Mouse (Mus musculus) adrenal gland, adult 8-10 months (tissue): Measurements from ENCODE around the gene Dnajc13. TPM values are rescaled to one million over a fixed set of nuclear protein-coding genes. Genes with fewer than 3 reads are reported as not detected.

Experiments
- DNase-seq: peaks from one replicate; pipeline ENCODE4 v3.0.0; 2022
- total RNA-seq, 4 experiments: library from RNA; stranded (reverse); gene quantifications; 2 replicates each; pipeline ENCODE4 v1.2.4; 2022

Dnajc13 gene
- 10 to 100 TPM; 42.1 to 66.1 (median 50.1) TPM for total RNA-seq

DNA sequence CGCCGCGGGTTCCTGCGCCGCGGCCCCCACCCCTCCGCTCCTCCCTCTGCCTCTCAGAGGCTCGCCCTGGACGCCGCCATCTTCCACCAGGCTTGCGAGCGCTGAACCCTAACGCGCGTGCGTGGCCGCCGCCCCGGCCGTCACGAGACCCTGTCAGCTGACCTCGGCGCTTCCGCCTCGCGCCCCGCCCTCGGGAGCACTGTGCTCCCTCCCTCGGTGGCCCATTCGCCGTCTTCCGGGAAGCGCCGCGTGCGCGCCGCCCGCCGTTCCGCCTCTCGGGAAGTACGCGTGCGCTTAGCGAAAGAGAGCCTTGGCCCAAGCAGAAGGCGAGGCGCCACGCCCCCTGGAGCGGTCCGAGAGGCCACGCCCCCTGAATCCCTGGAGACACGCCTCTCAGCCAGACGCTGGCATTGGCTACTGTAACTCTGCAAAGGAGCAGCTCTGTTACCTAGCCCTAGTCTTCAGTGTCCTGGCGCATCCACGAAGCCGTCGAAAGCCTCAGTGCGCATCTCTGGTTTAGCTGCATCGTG, at the start of gene Dnajc13:
Dnajc13 (minus strand) TSS at position 108 of the 530 bp plus-strand sequence.
- DNase-seq: peak; percentile 99

DNA sequence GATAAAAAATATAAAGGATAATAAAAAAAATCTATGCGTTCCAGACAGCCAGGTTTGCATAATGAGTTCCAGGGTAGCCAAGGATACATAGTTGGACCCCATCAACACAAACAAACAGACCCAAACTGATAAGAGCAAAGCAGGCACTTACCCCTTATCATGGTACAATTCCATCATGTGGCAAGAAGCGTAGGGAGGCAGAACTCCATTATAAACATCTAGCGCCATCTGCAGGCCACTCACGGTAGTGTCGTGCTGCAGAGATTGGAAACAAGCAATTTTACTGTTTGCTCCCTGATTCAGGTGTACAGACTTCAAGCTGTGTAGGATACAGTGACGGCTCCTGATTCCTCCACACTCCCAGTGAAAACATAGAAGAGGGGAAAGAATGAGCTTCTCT, 44.0 kb upstream of the Dnajc13 start:
- peak; percentile 19 for DNase-seq

DNA sequence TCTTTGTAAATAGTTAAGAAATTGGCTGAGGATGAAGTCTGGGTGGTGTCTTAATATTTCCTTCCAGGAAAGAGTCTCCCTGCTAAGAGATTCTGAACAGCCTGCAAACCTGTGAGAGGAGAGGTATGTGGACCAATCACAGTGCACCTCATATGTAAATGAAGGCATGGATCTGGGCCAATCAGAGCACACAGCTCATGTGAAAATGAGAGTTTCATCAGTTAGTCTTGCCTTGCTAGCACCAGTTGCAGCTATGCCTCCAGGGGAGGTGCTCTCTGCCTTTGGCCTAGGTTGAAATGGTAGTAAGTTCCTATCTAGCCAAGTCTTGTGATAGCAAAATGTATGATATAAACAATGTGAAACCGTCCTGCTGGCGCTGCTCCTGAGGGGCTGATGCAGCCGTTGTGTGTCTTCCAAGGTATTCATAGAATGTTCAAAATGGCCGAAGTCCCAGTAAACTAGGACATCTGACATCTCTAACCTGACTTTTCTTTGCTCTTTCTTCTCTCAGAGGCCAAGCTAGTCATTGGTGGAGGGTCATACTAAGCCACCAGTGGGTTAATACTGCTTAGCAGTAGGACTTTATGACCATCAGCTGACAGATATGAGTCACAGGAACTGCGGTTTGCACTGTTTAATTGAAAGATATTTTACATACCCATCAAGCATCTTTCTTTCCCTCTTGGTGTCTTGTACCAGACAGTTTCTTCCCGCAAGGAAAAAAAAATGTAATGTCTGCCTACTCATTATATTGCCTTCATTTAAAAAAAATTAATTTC, 42.8 kb upstream of the Dnajc13 start:
- no peak for DNase-seq

DNA sequence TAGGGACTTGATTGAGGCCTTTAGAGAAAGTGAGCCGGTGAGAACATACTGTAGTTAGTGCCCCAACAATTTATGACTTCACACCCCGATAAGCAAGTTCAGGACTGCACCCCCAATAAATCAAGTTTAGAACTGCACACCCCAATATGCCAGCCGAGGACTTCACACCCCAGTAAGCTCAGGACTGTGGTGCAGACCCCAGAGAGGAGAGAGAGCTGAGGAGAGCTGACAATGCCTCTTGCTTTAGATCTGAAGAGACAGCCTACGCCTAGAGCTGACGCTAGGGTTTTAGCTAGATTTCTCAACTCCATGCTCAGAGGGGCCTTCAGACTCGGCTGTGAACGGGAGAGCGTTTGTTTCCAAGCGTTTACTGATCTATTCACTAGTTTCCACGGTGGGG, 42.1 kb upstream of the Dnajc13 start:
- no peak for DNase-seq

DNA sequence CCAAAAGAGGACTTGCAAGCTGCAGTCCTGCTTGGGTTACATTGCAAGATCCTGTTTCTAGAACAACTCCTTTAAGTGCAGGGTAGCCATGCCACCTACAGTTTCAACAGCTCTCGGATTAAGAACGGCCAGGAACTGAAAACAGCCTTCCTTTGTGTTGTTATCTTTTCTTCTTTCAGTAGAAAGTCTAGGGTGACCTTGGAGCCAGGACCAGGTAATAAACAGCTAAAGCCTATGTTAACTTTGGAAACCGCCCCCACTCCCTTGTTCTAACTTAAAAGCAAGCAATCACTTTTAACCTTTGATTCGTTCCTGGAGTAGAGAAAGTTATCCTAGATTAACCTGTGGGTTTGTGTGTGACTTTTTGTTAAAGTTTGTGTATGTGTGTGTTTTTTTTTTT, 41.6 kb upstream of the Dnajc13 start:
- DNase-seq: no peak

DNA sequence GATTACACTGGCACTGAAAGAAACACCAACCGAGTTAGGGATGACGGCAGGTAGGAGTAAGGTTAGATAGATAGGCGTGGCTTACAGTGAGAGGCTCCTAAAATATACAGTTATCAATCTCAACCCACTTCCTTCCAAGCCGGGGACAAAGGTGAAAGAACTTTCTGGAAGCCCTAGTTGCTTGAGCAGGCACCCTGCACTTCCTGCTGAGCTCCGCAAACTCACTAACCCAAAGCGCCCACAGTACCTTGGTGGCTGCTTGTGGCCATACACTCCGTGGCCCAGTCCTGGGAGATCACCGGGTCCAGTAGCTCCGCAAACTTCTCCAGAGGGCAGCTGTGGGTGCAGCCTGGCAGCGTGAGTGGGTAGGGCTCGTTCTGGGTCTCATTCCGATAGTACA, 37.8 kb upstream of the Dnajc13 start:
- no peak for DNase-seq

DNA sequence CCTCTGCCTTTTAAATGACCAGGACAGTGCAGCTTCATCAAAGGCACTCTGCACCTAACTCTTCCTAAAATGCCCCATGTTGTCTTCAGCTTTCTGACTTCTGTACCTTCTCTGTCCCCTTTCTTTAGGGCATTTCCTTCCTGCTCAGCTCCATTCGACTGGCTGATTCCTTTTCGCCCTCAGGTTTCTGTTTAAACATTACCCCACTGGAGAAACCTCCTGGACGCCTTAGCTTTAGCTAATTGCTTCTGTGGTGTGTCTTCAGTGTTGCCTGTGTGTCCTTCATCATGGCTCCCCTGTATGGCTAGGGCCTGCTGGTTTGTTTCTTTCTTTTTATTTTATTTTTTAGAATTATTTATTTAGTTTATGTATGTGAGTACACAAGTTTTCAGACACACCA, 34.3 kb upstream of the Dnajc13 start:
- DNase-seq: no peak

DNA sequence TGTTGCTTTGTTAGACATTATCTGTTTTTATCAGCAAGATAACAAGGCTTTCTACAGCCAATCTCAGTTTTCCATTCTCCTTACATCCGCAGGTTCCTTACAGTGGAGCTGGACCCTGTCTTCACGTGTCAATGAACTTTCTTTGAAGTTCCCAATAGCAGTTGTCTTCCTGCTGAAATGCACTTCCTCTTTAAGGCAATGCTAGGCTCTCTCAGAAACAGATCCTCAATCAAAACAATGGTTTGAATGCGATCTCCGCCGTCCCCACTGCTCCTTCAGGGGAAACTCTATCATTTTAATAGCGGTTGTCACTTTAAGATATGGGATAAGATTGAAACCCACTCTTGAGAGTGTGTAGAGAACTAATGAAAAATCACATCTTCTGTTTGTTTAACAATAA, 22.2 kb upstream of the Dnajc13 start:
- DNase-seq: no peak

DNA sequence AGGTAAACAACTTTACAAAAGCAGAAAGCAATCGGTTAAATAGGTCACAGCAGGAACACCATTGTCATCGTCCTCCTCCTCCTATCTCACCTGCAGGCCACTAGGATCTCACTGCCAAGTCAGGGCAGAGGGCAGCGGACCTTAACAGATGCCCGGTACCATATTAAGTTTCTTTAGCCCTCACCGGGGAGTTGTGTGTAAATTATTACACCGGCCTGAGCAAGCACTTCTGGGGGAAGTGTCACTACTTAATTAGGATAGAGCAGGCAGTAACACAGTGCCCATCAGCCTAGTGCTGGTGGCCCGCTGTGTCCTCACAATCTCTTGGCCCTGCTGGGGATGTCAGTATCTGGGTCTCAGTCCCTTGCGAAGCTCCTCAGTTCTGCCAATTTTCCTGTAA, 19.8 kb upstream of the Dnajc13 start:
- no peak for DNase-seq

DNA sequence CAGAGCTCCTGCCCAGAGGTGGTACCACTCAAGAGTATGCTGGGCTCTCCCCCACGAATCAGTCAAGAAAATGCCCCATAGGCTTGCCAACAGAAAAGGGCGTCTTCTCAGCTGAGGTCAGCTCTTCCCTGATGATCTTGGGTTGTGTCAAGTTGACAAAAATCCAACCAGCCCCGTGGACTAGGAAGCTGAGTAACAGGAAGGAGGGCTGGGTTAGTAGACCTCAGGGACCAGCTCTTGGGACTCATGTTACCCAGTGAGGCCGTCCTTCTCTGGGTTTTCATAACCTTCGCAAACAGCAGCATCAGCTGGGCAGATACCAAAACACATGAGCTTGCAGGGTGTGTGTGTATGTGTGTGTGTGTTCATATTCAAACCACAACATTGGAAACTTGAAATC, 19.0 kb upstream of the Dnajc13 start:
- no peak for DNase-seq

DNA sequence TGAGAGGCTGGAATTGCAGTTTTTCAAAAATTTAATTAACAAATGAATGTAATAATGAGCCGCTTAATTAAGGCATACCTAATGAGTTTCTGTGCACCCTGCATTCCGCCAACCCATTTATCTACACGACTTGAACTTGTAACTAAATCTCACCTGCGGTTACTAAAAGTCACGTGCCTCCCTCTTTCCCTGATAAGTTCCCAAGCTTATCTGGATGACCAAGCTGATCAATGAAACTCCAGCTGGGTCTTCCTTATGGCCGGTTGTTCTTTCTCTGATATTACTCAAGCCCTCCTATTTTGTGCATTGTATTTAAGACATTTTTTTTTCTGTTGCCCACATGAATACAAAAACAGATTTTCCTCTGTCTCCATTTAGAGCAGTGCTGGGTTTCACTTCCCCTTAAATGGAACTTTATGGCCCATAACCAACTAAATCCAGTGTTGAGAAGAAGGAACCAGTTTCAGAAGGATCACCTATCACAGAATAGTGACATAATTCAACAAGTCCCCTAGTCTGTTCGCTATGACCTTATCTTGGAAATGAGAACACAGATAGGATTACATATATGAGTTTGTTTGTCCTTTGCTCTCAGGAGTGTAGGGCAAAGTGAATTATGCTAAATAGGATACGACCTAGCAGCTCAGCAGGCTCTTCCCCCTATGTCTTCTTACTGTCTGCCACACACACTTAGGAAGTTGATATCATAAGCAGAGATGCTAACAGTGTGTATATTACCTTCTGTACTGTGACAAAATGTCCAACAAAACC, 18.2 kb upstream of the Dnajc13 start:
- DNase-seq: no peak

DNA sequence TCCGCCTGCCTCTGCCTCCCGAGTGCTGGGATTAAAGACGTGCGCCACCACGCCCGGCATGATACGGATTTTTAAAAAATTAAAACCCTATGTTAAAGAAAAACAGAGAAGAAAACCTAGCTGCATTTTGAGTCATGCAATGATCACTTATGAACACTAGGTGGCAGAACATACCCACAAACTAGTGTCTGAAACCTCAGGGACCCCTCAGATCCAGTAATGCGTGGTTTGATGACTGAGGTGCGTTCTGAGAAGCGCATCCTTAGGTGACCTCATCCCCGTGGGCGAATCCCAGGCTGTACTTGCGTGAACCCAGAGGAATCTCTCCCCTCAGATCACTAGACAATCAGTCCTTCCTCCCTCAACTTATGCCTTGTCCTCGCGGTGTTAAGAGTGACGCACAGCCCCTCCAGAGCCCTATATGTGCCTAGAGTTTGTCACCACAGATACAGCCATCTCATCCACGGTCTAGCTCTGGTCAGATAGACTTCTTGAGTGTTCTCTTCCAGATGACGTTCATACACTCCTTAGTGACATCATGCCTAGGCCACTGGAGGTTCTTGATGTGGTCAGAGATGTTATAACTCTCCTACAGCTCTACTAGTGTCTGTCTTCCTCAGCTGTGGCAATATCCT, 14.9 kb upstream of the Dnajc13 start:
- no peak for DNase-seq

DNA sequence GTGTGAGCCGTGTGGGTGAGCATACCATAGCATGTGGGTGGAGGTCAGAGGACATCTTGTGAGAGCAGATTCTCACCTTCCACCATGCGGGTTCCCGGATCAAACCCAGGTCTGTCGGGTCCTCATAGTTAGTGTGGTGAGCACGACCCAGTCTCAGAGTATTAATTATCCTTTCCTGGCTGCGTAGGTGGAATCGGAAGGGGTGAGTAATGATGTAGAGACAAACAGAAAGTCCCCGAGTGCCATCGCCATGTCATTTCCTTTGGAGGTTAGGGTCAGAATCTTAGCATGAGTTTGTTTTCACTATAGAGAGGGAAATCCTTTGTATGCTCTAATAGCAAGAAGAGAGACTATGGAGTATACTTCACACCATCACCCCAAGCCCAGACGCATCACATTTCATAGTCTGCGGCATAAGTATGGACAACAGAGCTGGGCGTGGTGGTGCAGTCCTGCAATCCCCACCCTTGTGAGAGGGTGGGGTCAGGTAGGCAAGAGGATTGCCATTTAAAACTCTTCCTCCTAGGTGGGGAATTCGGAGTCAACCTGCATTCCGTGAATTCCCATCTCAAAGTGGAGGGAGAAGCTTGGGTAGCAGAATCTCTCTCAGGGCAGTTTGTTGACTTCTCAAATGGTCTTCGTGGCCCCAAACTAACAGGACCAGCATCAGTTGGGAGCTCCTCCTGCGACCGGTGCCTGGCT, 12.5 kb upstream of the Dnajc13 start:
- DNase-seq: no peak

DNA sequence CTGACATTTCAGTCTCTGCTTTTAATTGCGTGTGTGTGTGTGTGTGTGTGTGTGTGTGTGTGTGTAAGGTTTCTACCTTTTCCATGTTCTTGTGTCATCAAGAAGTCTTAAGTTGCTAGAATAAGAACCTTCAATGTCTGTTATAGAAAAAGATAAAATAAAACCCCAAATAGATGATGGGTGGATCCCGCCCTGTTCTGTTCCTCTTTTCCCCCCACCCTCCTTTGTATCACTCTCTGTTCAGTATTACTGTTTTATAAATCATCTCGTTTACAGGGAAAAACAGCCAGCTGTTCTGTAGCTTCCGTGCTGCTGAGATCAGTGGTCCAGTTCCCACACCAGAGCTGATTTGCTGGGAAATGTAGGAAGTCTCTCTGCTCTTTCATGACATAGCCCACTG, 9.3 kb upstream of the Dnajc13 start:
- DNase-seq: no peak

DNA sequence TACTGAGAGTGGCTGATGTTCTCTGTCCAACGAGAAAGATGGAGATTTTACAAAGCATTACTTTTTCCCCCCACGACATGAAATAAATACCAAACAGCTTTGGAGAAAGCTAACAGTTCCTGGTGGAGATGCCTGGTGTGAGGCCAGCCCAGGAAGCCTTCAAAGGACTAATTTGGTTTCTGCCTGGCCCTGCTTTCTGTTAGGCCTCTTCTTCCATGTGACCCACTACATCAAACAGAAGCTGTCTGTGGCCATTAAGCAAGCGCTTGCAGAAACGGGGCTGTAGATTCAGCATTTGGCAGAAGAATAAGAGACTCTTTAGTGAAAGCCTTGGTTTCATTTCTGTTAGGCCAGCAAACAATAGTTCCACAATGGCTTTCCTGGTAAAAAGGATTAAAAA, 8.9 kb upstream of the Dnajc13 start:
- DNase-seq: no peak

DNA sequence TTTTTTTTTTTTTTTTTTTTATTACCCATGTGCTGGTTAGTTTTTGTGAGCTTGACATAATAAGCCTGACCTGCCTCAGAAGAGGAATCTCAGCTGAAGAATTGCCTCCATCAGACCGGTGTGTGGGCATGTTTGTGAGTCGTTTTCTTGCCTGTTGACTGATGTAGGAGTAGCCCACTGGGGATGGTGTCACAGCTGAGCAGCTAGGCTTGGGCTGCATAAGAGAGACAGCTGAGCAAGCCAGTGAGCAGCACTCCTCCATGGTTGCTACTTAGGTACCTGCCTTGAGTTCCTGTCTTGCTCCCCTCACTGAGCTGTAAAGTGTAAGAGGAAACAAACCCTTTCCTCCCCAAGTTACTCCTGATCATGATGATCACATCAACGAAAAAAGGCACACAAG, 7.2 kb upstream of the Dnajc13 start:
- no peak for DNase-seq

DNA sequence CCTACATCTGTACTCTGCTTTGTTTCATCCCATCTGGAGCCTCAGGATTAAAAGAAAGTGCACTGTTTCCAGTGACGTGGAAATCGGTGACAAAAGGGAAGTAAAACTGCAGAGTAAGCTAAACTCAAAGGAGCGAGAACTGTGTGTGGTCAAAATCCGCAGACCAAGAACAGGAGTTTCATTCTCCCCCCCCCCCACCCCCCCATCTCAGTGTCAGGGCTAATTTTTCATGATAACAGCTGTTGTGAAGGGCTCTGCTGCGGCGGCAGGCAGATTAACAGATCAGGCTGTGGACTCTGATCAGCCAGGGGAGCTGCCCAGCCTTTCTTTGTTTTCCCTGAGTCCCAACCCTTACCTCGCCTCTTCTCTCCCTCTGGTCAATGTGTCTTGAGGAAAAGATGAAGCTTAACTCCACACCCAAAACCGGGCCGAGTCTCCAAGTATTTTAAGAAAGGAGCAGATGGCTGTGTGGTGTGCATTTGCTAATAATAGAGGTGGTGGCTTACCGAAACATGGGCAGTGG, 6.7 kb upstream of the Dnajc13 start:
- DNase-seq: no peak

DNA sequence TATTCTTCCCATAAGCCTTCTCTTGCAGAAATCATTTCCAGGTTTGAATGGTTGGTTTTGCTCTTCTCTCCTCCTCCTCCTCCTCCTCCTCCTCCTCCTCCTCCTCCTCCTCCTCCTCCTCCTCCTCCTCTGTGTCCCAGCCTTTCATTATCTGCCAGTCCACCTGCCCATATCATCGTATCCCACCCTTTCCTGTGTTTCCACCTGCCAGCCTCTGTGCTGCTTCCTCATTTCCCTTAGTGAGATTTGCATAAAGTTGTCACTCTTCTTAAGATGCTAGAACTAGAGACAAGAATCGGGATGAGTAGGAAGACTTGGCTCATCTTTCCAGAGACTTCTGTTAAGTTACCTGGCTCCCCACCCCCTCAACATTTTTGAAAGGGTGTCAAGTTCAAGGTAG, 1.8 kb upstream of the Dnajc13 start:
- DNase-seq: no peak

DNA sequence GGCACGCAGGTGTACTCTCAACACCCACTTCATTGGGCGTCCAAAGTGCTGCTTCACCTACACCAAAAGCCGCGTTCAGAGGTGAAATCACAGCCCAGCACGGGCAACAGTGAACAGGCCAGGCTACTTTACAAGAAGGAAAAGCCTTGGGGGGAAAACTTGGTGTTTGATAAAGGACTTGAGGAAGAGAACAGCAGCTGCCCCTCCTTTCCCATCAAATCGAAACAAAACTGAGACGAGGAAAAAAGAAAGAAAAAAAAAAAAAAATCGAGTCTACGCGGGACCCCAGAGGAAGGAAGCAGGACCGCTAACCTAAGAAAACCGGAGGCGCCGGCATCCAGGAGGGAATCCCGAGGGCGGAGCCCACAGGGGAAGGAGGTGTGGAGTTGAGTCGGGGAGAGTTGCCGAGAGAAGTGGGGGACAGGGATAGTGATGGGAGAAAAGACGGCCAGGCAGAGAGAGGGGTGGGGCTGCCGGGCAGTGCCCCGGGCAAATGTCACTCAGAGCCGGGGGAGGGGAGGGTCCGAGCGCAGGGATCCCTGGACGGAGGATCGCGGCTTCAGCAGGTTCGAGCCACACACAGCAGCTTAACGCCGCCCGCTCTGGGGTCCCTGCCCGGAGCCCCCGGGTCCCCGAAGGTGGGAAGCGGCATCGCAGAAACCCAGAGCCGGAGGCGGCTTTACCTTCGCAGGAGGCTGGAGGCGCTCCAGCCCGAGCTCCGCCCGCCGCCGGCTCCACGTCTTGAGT, 541 bp downstream of the Dnajc13 start:
- DNase-seq: peak; percentile 36

DNA sequence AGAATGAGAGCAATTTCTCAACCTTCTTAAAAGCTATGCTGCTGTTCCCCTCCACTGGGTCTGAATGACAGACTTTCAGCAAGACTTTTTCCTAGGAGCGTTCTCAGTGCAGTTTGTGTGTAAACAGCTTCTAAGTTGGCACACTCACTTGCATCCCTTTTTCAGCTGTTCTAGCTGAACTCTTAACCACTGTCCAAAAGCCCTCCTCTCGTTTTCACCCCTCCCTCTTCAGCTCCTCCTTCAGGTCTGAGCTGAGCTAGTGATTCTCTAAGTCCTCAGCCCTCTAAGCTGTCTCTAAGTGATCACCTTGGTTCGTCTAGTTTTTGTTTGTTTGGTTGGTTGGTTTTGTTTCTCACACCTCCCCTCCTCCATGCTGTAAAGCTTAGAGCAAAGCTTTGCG, 2.4 kb downstream of the Dnajc13 start:
- DNase-seq: no peak

DNA sequence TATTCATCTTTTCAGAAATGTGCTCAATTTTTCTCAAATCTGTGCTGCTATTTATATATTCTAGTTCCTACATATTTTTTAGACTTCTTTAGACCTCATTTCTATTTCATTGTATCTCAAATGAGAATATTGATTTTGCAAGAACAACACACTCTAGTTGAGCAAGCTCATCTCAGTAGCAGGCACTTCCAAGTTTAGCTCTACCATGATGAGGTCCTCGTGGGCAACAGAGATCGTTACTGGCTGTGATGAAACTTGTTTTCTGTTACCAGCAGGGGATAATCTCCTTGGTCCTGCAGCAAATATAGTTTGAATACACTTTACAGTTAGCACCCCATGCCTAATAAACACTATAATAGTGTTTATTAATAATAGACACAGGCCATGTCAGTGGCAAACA, 6.6 kb downstream of the Dnajc13 start:
- DNase-seq: no peak
